Mouse (Mus musculus): ENCODE measurements at regions not wholly inside any gene's neighbourhood (a gene's known extent, or its start where the extent isn't known, plus 50 kb on each side); places are given as distances from the start of the nearest gene placed in this dataset.
A peak's percentile ranks its signal among the peaks of the same experiment; 100 is the strongest.

DNA sequence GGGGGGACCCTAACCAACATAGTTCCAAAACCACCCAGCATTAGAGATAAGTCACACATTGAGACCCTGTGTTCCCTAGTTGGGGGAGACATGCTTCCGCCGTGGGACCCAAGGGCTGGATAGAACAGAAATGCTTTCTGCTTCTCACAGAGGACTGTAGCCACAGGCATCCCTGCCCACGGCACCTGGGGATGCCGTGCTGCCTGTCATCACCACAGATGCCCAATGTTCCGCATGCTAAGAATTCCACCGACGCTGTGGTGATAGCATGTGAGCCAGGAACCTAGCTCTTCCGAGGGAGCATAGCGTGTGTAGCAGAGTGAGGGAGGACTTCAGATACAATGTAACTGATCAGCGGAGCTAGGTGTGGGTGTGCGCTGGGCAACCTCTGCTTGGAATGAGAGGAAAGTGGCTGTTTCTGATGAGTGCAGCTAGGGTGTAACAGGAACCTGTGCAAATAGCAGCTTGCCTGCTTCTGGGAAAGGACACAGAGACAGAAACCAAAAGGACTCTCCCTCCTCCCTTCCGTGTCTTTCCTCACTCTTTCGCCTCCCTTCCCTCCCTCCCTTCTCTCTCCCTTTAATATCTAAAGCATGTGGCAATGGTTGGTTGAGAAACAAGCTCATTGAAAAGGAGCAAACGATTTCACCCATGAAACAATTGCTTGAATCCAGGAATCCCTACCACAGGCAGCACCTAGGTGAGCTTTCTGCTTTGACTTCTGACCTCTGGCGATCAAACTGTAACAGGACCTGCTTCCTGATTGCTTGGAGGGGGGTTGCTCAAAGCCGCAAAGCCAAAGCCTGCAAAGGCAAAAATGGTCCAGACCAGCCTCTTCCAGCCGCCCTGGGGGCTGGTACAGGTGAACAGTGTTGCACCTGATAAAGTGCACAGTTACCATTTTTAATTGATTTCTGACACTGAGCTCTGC, 102.3 kb downstream of the Gm26897 start:
- no peak for DNase-seq

DNA sequence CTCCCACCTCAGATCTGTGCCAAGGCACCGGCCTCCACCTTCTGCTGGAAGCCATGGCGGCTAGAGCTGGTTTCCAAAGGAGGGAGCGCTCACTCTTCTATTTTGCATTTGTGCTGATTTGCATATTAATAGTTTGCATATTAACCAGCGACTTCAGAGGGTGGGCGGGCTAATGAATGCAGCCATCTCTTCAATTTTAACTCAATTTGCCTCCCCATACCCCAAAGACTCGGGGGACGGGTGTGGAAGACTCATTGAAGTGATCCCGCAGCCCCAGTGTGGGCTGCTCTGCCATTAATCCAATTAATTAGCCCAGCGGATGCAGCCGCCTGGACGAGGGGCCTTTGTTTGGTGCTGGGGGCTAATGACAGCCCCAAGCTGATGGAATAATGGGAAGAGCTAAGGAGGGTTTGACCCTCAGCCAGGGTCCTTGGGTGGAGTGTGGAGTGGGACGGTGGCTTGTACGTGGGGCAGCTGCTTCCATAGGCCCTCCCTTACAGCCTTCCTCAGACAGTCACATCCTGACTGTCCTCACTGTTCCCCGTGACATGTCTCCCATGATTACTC, 103.0 kb downstream of the Gm26897 start:
- DNase-seq = no peak

DNA sequence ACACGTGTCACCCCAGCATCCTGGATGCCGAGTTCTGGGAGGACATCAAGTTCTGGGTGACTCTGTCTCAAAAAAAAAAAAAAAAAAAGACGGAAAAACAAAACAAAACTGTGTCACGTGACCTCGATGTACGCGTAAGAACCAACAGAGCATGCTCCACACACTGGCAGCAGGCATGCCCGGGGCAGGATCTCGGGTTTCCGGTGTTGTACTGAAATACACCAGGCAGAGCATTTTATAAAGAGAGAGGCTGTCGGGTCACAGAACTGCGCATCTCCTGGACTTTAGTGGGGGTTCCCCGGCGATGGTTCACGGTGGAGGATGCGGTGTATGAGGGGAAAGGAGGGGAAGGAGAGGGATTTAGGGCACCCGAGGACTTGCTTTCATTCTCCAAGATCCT, 108.7 kb downstream of the Gm26897 start:
- DNase-seq = no peak

DNA sequence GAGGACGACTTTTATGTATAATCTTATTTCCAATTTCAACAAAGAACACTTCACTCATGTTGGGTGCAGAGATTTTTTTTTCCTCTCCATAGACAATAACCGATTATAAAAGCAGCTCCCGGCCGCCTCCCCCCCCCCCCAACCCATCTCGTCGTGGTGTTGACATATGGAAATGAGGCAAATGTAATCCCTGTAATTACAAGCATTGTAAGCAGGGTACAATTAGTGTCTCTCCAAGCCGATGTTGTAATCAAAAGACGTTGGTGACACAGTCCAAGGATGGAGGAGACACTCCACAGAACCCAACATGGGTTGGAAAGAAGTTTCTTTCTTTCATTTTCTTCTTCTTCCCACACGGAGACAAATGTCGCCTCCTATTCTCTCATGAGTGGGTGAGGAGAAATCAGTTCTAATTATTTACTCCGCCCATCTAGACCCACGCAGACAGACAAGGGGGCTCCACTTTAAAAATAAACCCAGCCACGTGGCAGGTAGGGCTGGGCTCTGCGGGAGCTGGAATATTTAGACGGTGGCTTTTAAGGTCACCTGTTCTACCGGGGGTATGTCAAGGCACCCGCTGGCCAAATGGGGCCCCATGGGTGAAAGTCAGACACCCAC, 110.0 kb downstream of the Gm26897 start:
- DNase-seq = no peak

DNA sequence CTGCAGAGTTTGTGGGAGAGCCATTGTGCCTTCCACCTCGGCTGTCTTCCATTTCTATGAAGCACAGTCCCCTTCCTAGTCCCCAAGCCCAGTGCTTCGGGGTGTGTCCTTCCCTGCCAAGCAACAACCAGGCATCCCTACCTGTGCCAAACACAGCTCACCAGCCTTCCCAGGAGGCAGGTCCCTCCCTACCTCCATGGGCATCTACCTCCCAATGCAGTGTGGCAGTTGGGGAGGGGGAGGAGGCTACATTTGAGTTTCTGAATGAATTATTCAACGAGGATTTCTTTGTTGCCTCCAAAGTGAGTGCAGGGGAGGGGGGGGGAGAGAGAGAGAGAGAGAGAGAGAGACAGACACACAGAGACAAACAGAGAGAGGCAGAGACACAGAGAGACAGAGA, 110.8 kb downstream of the Gm26897 start:
- no peak for DNase-seq

DNA sequence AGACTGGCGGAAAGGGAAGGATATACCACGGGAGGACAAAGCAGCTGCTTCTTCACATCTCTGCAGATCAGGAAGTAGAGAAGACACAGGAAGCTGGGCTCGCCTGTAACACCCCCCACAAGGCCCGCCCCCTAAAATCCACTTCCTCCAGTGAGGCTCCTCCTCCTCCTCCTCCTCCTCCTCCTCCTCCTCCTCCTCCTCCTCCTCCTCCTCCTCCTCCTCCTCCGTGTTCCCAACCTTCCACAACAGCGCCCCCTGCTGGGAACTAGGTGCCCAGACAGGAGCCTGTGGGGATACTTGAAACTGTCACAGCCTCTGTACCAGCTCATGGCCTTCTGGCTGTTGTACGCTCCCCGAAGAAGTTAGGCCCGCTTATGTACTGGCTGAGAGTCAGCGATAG, 115.2 kb downstream of the Gm26897 start:
- DNase-seq = no peak

DNA sequence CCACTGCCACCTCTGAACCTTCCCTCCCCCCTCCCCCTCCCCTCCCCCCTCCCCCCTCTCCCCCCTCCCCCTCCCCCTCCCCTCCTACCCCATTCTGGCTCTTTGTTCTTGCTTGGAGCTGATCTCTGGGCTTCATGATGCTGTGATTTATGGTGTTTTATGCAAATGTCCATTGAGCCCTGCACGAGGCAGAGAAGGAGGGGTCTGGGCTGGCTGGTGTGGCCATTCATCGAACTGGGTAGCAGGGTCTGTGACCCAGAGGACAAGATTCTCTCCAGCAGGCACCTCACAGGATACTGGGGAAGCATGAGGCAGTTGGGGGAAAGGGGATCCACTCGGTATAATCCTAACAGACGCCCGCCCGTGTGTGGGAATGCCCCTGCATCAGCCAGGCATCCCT, 119.0 kb downstream of the Gm26897 start:
- DNase-seq = no peak

DNA sequence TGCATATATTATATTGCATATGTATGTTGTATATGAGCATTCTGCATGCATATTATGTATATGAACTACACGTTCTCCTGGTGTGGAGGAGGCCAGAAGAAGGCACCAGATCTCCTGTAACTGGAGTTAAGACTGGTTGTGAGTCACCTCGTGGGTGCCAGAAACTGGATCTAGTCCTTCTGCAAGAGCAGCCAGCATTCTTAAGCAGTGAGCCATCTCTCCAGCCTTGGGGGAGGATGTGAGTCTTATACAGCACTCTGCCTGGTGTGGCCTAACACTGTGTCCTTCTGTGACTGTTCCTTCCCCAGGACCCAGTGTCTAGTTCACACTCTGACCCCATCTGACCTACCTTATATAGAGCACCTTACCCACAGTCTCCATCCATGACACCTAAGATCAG, 121.6 kb downstream of the Gm26897 start:
- no peak for DNase-seq

DNA sequence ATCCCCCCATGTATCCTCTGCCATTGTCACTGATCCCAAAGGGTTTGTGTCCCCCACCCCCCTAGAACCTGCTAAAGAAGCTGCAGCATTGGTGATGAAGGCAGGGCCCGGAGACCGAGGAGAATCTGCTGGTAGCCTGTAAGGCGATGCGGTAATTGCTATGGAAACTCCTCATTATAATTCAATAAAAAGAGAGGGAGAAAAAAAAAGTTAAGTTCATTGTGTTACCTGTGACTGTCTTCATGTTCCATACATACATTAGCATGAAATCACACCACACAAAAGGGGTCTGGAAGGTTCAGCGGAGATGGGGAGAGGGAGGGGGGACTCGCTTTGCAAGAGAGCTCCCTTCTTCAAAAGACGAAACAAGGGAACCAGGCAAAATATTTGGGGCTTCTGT, 123.5 kb downstream of the Gm26897 start:
- DNase-seq = no peak

DNA sequence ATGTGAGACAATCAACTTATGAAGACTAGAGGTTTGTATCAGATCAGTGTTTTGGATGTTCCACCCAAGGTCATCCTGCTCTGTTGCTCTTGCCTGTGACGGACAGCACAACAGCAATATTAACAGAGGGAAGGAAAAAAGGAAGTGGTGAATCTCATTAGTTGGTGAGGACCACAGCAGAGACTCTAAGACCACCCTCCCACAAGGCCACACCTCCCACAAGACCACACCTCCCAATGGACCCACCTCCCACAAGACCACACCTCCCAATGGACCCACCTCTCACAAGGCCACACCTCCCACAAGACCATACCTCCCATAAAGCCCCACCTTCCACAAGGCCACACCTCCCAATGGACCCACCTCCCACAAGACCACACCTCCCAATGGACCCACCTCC, 126.7 kb downstream of the Gm26897 start:
- DNase-seq = no peak

DNA sequence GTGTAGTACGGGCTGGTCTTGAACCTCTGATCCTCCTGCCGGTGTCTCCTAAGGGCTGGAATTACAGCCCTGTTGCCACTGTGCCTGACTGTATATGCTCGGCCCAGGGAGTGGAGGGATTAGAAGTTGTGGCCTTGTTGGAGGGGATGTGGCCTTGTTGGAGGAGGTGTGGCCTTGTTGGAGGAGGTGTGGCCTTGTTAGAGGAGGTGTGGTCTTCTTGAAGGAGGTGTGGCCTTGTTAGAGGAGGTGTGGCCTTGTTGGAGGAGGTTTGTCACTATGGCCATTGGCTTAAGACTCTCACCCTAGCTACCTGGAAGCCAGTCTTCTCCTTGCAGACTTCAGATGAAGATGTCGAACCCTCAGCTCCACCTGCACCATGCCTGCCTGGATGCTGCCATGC, 128.6 kb downstream of the Gm26897 start:
- no peak for DNase-seq

DNA sequence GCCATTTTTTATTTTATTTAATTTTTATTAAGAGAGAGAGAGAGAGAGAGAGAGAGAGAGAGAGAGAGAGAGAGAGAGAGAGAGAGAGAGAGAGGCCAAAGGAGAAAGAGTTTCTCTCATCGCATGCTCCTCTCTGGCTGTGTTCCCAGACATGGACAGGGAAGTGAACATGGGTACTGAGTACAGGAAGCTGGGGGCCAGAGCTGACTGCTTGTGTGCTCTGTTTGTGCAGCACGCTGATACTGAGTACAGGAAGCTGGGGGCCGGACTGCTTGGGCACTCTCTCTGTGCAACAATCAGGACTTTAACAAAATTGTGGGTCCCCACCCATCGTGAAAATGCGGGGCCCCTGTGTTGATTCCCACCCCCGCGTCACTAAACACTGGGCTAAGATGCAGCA, 130.2 kb downstream of the Gm26897 start:
- no peak for DNase-seq

DNA sequence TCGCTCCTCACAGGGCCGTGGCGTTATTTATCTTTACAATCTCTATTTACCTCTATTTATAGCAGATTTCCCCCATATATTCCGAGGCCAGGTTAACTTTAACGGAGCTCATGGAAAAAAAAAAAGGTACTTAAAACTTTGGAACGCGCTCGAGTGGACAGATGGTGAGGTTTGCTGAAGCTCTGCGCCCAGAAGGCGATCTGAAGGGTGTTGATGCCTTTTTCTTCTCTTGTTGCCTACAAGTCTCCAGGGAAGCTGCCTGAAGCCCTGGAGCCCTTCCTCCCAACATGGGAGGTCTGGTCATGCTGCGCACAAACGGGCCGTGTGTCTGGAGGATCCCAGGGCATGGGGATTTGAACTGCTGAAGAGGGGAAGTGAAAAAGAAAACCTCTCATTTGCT, 130.9 kb downstream of the Gm26897 start:
- DNase-seq = no peak

DNA sequence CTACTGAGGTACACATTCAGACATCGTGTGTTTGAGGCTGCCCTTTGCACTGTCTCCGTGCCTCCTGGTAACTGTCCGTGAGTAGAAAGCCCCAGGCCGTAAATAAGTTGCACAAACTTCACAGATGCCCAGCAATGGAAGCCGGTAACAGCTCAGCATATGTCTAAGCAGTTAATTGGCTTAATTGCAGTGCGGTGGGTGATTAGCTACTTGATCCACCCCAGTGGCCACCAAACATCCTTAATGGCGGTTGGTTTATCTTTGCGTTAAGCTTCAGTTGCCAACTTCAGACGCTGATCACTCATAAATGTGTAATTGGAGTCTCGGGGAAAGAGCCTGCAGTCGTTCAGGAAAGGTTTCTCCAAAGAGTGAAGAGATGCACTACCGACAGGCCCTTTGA, 135.3 kb downstream of the Gm26897 start:
- DNase-seq = no peak

DNA sequence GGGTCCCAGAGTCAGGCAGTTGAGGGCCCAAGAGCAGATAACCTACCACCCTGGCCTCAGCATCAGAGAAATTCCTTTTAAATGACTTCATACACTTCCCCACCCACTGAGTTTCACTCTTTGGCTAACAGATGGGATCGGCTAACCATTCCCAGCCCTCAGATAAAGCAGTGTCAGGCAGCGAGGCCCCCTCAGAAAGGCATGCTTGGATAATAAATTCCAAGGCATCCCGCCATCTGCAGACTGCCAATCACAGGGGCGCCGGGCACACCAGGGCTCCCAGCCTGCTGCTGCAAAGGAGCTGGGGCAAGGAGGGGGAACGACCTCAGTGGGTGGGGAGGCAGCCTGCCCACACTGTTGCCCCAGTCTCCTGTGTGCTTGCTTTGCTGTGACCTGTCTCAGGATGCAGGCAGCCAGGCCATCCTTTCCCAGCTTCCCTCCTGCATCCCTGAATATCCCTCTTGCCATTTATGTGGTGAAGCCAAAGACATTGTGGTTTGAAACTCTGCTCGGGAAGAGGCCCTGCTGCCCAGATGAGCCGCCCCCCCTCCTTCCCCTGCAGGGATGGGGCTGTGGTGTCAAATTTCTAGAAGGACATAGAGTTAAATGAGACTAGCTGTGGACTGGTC, 143.6 kb downstream of the Gm26897 start:
- no peak for DNase-seq

DNA sequence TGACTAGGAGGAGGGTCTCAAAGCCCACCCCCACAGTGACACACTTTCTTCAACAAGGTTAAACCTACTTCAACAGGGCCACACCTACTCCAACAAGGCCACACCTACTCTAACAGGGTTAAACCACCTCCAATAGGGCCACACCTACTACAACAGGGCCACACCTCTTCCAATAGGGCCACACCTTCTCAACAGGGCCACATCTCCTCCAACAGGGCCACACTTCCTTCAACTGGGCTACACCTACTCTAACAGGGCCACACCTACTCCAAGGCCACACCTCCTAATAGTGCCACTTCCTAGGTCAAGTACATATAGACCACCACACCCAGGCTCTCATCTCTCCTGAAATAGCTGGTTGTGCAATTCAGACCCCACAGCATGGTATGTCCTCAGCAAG, 145.3 kb downstream of the Gm26897 start:
- DNase-seq = no peak

DNA sequence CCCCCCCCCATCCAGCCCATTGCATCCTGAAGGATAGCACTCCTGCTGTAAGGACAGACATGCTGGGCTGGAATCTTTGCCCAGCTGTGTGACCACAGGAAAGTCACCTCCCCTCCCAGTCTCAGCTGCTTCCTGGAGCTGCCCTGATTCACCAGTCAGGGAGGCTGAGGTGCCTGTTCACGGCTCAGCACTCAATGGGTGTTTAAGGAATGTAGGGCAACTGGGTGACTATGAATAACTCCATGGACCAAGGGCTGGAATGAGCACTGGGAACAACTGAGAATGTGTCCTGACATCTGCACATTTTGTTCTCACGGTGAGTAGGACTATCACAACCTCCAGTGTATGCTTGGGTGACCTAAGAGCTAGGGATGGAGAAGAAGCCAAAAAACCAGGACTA, 146.5 kb downstream of the Gm26897 start:
- no peak for DNase-seq

DNA sequence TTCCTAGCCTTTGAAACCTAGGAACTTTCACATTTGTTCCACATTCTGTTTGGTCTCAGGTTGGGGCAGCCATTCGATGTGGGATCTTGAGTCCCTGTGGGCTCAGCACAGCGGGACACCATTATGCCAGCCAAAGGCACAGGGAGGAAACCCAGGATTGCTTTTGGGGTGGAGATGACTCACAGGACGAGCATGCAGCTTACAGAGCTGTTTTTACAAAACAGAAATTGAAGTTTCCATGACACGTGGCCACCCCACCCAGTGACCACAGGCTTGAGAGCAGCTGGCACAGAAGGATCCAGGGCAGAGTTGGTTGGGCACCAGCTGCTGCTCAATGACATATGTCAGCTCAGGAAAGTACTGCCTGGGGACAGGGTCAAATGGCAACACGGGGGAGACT, 147.8 kb downstream of the Gm26897 start:
- DNase-seq = no peak

DNA sequence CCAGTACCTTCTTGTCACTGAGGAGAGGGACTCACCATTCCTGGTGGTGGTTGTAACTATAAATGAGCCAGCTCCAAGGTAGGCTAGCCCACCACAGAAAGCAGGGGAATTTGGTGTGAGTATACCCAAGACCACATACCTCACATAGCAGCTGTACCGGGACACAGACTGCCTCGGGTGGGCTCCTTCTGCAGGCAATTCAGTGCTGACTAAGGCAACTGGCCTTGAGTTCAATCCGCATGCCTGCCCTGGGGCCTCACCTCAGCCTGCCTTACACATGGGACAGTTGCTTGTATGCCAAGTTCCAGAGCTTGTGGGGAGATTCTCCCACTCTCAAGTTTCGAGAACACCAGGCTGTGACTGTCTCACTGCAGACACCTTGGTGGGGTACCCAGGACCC, 153.6 kb downstream of the Gm26897 start:
- DNase-seq = no peak

DNA sequence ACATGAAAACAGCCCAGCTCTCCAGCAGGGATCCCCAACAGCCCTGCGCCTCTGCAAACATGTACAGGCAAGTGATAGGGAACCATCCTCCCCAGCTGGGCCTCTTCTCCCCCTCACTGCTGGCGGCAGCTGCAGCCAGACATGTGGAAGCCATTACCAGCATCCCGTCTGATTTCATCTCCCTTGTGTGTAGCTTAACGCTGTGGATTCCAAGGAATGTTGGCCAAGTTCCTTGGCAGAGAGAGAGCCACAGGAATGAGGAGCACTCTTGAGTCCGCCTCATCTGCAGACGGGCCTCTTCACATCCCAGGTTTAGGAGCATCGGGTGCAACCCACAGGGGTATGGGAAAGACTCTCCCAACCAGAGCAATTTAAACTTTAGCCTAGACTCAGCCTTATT, 157.1 kb downstream of the Gm26897 start:
- no peak for DNase-seq

DNA sequence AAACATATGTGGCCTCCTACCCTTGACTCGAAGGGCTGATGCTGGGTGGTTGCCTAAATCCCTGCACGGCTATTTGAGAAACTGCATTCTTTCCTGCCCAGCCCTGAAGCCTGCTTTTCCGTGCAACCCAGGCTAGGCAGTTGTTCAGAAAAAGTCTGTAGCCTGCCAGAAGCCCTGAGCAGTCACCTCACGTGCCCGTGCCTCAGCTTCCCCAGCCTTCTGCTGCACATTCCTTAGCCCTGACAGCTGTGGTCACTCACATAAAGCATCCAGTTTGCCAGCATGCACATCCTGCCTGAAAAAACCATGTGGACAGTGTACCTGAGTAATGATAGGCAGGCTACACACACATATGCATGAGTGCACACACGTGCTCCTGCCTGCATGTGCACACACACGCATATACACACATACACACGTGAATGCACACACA, 157.6 kb downstream of the Gm26897 start:
- DNase-seq = no peak

DNA sequence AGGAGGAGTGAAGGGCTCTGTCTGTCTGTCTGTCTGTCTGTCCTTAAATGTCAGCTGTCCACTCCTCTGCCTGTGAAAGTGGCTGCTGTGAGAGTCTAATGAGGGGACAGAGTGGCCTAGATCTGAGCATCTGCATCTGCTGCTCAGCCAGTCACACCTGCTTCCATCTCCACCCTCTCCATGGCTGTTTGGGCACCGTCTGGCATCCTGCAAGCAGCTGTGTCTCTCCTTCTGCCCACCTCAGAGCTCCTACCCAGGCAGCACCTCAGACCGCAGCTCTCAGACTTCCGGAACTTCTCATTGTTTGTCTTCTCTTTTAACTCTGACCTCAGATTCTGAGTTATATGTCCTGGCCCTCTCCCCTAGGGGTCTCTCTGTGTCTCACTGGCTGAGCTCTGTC, 159.2 kb downstream of the Gm26897 start:
- no peak for DNase-seq

DNA sequence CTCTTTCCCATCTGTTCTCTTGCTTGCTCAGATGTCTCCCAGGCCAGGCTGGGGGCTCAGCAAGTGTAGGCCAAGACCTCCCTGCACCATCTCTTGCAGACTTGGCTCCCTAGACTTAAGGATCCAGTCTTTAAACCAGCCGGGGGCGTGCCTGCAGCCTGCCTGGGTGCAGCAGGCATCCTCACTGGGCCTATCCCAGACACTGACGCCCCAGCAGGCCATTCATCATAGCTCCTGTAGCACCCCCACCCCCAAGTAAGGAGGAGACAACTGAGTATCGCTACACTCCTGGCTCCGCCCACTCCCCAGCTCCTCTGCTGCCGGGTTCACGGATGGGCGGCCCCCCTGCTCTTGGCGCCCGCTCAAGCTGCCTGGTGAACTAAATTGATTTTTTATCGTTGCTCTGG, 160.2 kb downstream of the Gm26897 start:
- DNase-seq = peak; percentile 2

DNA sequence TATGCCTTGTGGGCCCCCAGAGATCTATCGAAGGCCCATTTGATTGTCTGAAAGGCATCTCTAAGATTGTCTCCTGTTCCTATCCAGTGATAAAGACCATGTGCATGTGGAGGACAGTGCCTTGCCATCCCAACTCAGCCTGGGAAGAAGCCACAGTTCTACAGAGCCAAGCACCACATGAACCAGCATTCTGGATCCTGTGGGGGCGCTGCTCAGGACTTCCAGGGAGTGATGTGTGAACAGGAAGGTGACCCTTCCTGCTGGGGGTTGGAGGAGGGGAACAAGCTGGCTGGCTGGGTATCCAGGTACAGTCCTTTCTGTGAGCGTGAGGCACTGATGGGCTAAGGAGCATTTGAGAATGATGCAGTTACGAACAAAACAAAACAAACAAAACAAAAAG, 163.8 kb downstream of the Gm26897 start:
- no peak for DNase-seq

Measured in cerebellum, adult 11-12 months (tissue).